Mouse (Mus musculus): ENCODE results near the gene Lrrk1.

DNA sequence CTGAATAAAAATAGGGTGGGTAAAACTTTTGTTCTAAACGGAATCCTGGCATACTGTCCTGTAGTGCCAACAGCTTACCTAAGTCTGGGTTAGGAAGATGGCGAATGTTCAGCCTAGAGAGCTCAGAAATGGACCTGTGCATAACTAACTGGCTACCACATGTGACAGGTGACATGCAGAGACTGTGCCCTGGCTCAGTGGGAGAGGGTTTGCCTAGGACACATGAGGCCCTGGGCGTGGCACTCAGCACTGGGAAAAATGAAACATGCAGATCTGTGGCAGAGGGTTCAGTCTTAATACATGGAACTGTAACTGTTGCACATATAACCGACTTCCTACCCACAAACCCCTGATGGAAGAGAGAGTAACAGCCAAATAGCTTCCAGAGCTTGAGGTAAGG, 204.1 kb downstream of the Lrrk1 start:
- no peak for TF ChIP-seq GATA1 (IDR thresholded peaks at IDR 0.05; ENCODE audit: borderline replicate concordance, low read length)
- no peak for TF ChIP-seq FLI1 (IDR thresholded peaks at IDR 0.05; ENCODE audit: low read length)

Measured in megakaryocyte, embryonic 14.5 days (primary cell).